Mouse (Mus musculus) midbrain, embryonic 16.5 days (tissue): ENCODE results near the gene Gng12. TPM values are rescaled to one million over a fixed set of nuclear protein-coding genes. Genes with fewer than 3 reads are reported as not detected.

ENCODE experiments used
- ATAC-seq: fragments of 200-750 bp; cut with Nextera tagmentation; 2 replicates; pipeline ENCODE4 v1.8.0; 2017; ENCODE audit warnings: moderate TSS enrichment
- H3K27ac ChIP-seq: fragments of 300-500 bp; sonication (generic); 2 replicates; pipeline ENCODE4 v1.5.1; 2014; ENCODE audit warnings: mild to moderate bottlenecking, low read length, mixed read lengths
- H3K27me3 ChIP-seq: fragments of 300-500 bp; sonication (generic); 2 replicates; pipeline ENCODE4 v1.6.1; 2014; ENCODE audit warnings: low read depth, low read length, mixed read lengths; ENCODE audit not compliant: control insufficient read depth, insufficient read depth
- H3K36me3 ChIP-seq: fragments of 300-500 bp; sonication (generic); 2 replicates; pipeline ENCODE4 v1.6.1; 2014; ENCODE audit warnings: mild to moderate bottlenecking, low read length, moderate library complexity, mixed read lengths; ENCODE audit not compliant: control insufficient read depth, insufficient read depth
- H3K4me1 ChIP-seq: fragments of 300-500 bp; sonication (generic); 2 replicates; pipeline ENCODE4 v1.6.1; 2014; ENCODE audit warnings: mild to moderate bottlenecking, low read length, mixed read lengths; ENCODE audit not compliant: control insufficient read depth, insufficient read depth
- H3K4me2 ChIP-seq: fragments of 300-500 bp; sonication (generic); 2 replicates; pipeline ENCODE4 v1.6.1; 2014; ENCODE audit warnings: mild to moderate bottlenecking, low read length, mixed read lengths
- H3K4me3 ChIP-seq: fragments of 300-500 bp; sonication (generic); 2 replicates; pipeline ENCODE4 v1.5.1; 2014; ENCODE audit warnings: low read depth, mild to moderate bottlenecking, low read length, moderate library complexity, mixed read lengths
- H3K9ac ChIP-seq: fragments of 300-500 bp; sonication (generic); 2 replicates; pipeline ENCODE4 v1.6.1; 2014; ENCODE audit warnings: low read depth, low read length, mixed read lengths
- H3K9me3 ChIP-seq: fragments of 300-500 bp; sonication (generic); replicated peaks from 2 replicates; pipeline ENCODE4 v1.6.1; 2014; ENCODE audit warnings: mild to moderate bottlenecking, low read length, mixed read lengths; ENCODE audit not compliant: control insufficient read depth, poor library complexity, severe bottlenecking
- WGBS: fragments of 180-500 bp; shearing (Covaris S2); extraction: QIAGEN DNeasy Blood & Tissue Kit; methylation state at CpG from one replicate; pipeline ENCODE4 v1.1.7; 2014; 5-methylcytosine and 5-hydroxymethylcytosine counted together
- polyA plus RNA-seq: library from polyadenylated mRNA; unstranded; fragments of >200 nt; fragmentation: Nextera tagmentation; extraction: Ambion mirVana; gene quantifications from 2 replicates; pipeline ENCODE4 v1.2.1, GENCODE M21; 2015

Gene Gng12
- polyA plus RNA-seq, 1 experiment from 2014 or later: 43.1 TPM

GRCm38 (mm10) chr6:66988363-66988762 lies 92.2 kb downstream of the Gng12 start:
- Histone ChIP-seq H3K9ac (no peak overlapping the region), H3K27me3 (no peaks in the 10 kb centered on the region), H3K9me3 (no peaks in the 10 kb centered on the region), H3K27ac (no peak overlapping the region), H3K4me1 (no peaks in the 10 kb centered on the region), H3K4me2 (no peak overlapping the region), H3K36me3 (no peaks in the 10 kb centered on the region), H3K4me3 (no peak overlapping the region)
- ATAC-seq: no peak
- 82% methylated on average over 9 of the region's 9 CpGs for WGBS

GRCm38 (mm10) chr6:66989037-66989436 lies 92.8 kb downstream of the Gng12 start:
- WGBS: 91% methylated on average over 6 of the region's 6 CpGs
- H3K4me3 ChIP-seq: no peak overlapping the region
- ATAC-seq: no peak
- no peaks in the 10 kb centered on the region for H3K4me1 ChIP-seq
- H3K27me3 ChIP-seq: no peaks in the 10 kb centered on the region
- H3K9ac ChIP-seq: no peak overlapping the region
- H3K36me3 ChIP-seq: no peaks in the 10 kb centered on the region
- no peaks in the 10 kb centered on the region for H3K9me3 ChIP-seq
- H3K27ac ChIP-seq: no peak overlapping the region
- H3K4me2 ChIP-seq: no peak overlapping the region

- Histone ChIP-seq H3K27ac (no peak overlapping the region), H3K9me3 (no peaks in the 10 kb centered on the region), H3K4me3 (no peak overlapping the region), H3K27me3 (no peaks in the 10 kb centered on the region), H3K9ac (no peak overlapping the region), H3K36me3 (no peaks in the 10 kb centered on the region), H3K4me1 (no peaks in the 10 kb centered on the region), H3K4me2 (no peak overlapping the region)
- WGBS: 89% methylated on average over 3 of the region's 3 CpGs
- ATAC-seq: no peak
These were observed 93.3 kb downstream of the Gng12 start for GRCm38 (mm10) chr6:66989518-66989917.

- no peak for ATAC-seq
- H3K4me1 ChIP-seq: no peaks in the 10 kb centered on the region
- H3K9ac ChIP-seq: no peak overlapping the region
- no peak overlapping the region for H3K27ac ChIP-seq
- H3K4me3 ChIP-seq: no peak overlapping the region
- H3K36me3 ChIP-seq: no peaks in the 10 kb centered on the region
- H3K4me2 ChIP-seq: no peak overlapping the region
- no peaks in the 10 kb centered on the region for H3K27me3 ChIP-seq
- WGBS: 79% methylated on average over 9 of the region's 9 CpGs
- no peaks in the 10 kb centered on the region for H3K9me3 ChIP-seq
These were observed 96.0 kb downstream of the Gng12 start for GRCm38 (mm10) chr6:66992232-66992631.

GRCm38 (mm10) chr6:66992786-66993185 lies 96.6 kb downstream of the Gng12 start:
- ATAC-seq: no peak
- WGBS: 94% methylated on average over 8 of the region's 8 CpGs

GRCm38 (mm10) chr6:66994981-66995380 lies 98.8 kb downstream of the Gng12 start:
- Histone ChIP-seq H3K4me2 (no peak overlapping the region), H3K9me3 (no peaks in the 10 kb centered on the region), H3K27ac (no peak overlapping the region), H3K27me3 (no peaks in the 10 kb centered on the region), H3K4me3 (no peak overlapping the region), H3K36me3 (no peaks in the 10 kb centered on the region), H3K9ac (no peak overlapping the region), H3K4me1 (no peaks in the 10 kb centered on the region)
- 95% methylated on average over 8 of the region's 8 CpGs for WGBS
- no peak for ATAC-seq

More at GRCm38 (mm10) chr6:66992786-66993185, 96.6 kb downstream of the Gng12 start:
- no peak overlapping the region for H3K4me3 ChIP-seq
- no peaks in the 10 kb centered on the region for H3K4me1 ChIP-seq
- H3K9me3 ChIP-seq: no peaks in the 10 kb centered on the region
- no peak overlapping the region for H3K4me2 ChIP-seq
- no peaks in the 10 kb centered on the region for H3K36me3 ChIP-seq
- no peak overlapping the region for H3K27ac ChIP-seq
- H3K27me3 ChIP-seq: no peaks in the 10 kb centered on the region
- H3K9ac ChIP-seq: no peak overlapping the region

GRCm38 (mm10) chr6:66995825-66996224 lies 99.6 kb downstream of the Gng12 start:
- no peak for ATAC-seq
- Histone ChIP-seq H3K36me3 (no peaks in the 10 kb centered on the region), H3K4me1 (no peaks in the 10 kb centered on the region), H3K27me3 (no peaks in the 10 kb centered on the region), H3K4me3 (no peak overlapping the region), H3K4me2 (no peak overlapping the region), H3K27ac (no peak overlapping the region), H3K9ac (no peak overlapping the region), H3K9me3 (no peaks in the 10 kb centered on the region)
- WGBS: 94% methylated on average over 1 of the region's 1 CpGs

GRCm38 (mm10) chr6:66996257-66996656 lies 100.1 kb downstream of the Gng12 start:
- no peaks in the 10 kb centered on the region for H3K4me1 ChIP-seq
- ATAC-seq: no peak
- H3K9ac ChIP-seq: no peak overlapping the region
- H3K4me3 ChIP-seq: no peak overlapping the region
- no peaks in the 10 kb centered on the region for H3K9me3 ChIP-seq
- H3K36me3 ChIP-seq: no peaks in the 10 kb centered on the region
- no peak overlapping the region for H3K27ac ChIP-seq
- 91% methylated on average over 1 of the region's 1 CpGs for WGBS
- H3K4me2 ChIP-seq: no peak overlapping the region
- H3K27me3 ChIP-seq: no peaks in the 10 kb centered on the region

GRCm38 (mm10) chr6:66998645-66999044 lies 102.4 kb downstream of the Gng12 start:
- Histone ChIP-seq H3K27me3 (no peaks in the 10 kb centered on the region), H3K4me3 (no peak overlapping the region), H3K27ac (no peak overlapping the region), H3K4me1 (no peaks in the 10 kb centered on the region), H3K9me3 (no peaks in the 10 kb centered on the region), H3K9ac (no peak overlapping the region), H3K36me3 (no peaks in the 10 kb centered on the region), H3K4me2 (no peak overlapping the region)
- ATAC-seq: no peak
- WGBS: 85% methylated on average over 2 of the region's 2 CpGs

- no peaks in the 10 kb centered on the region for H3K36me3 ChIP-seq
- no peak overlapping the region for H3K4me2 ChIP-seq
- H3K9ac ChIP-seq: no peak overlapping the region
- H3K9me3 ChIP-seq: no peaks in the 10 kb centered on the region
- H3K27ac ChIP-seq: no peak overlapping the region
- ATAC-seq: no peak
- H3K27me3 ChIP-seq: no peaks in the 10 kb centered on the region
- H3K4me1 ChIP-seq: no peaks in the 10 kb centered on the region
- H3K4me3 ChIP-seq: no peak overlapping the region
These were observed 103.6 kb downstream of the Gng12 start for GRCm38 (mm10) chr6:66999800-67000199.
